Mouse (Mus musculus) olfactory bulb, adult 2 months (tissue): ENCODE measurements at regions not wholly inside any gene's neighbourhood (a gene's known extent, or its start where the extent isn't known, plus 50 kb on each side); places are given as distances from the start of the nearest gene placed in this dataset.
"Not testable (repeated sequence)": the region's sequence is repeated elsewhere in the genome, so short reads cannot be mapped to it uniquely, and the experiment has no call there.

Source experiments
- H3K27ac ChIP-seq: fragments of 200-500 bp; 2 replicates; pipeline ENCODE4 v1.5.1; 2012; ENCODE audit warnings: low read depth, low read length; ENCODE audit not compliant: insufficient read depth
- H3K4me1 ChIP-seq: fragments of 200-500 bp; 2 replicates; pipeline ENCODE4 v1.6.1; 2012; ENCODE audit warnings: low read length; ENCODE audit not compliant: control insufficient read depth, insufficient read depth
- H3K4me3 ChIP-seq: fragments of 200-500 bp; 2 replicates; pipeline ENCODE4 v1.5.1; 2012; ENCODE audit warnings: mild to moderate bottlenecking, low read depth, low read length, moderate library complexity; ENCODE audit not compliant: insufficient read depth
- CTCF ChIP-seq: fragments of 200-500 bp; IDR thresholded peaks from 2 replicates; pipeline ENCODE4 v1.5.1; 2012; ENCODE audit warnings: low read depth, mild to moderate bottlenecking, low read length, moderate library complexity; ENCODE audit not compliant: insufficient read depth
- POLR2A ChIP-seq: fragments of 200-500 bp; IDR thresholded peaks from 2 replicates; pipeline ENCODE4 v1.6.1; 2012; ENCODE audit warnings: mild to moderate bottlenecking, low read depth, low read length, moderate library complexity; ENCODE audit not compliant: insufficient read depth
- WGBS: fragments of 180-500 bp; shearing (Covaris S2); methylation state at CpG from one replicate; pipeline ENCODE4 v1.1.7; 2018; 5-methylcytosine and 5-hydroxymethylcytosine counted together

DNA sequence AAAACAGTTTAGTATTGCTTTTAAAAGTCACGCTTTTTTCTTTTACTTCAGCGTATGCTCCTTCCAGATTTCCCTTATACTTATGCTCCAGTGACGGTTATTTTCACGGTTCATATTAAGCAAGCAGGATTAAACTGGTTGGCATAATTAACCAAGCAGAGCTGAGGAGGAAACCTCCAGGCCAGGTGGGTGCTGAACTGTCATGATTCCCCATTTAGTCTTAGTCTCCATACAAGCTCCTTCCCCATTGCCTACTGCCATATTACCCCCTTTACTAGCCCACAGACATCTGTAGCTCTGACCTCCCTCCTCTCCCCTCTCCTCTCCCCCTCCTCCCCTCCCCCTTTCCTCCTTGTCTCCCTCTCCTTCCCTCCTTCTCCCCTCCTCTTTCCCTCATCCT lies 621.9 kb upstream of the Chrm3 start:
- WGBS = 76% methylated on average over 4 of the region's 4 CpGs
- Histone ChIP-seq H3K27ac (no peak overlapping the region), H3K4me3 (no peak overlapping the region), H3K4me1 (no peaks in the 10 kb centered on the region)
- TF ChIP-seq POLR2A (no peak), CTCF (no peak)

DNA sequence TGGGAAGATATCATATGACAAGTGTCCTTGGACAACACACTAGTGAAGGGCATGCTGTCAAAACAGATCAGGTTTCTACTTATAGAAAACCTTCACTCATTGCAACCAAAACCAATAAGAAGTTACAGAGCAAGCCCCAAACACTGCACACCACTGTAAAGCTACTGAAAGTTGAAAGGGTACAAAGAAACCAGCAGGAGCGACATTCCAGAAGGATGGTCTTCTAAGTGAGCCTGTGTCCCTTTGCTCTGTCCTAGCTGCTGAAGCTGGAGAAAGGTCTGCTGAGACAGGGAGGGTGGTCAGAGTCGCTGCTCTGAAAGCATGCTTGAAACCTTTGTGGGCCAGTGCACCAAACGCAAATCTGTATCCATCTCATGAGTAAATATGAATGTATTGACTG lies 611.3 kb upstream of the Chrm3 start:
- 84% methylated on average over 3 of the region's 3 CpGs for WGBS
- no peaks in the 10 kb centered on the region for H3K4me1 ChIP-seq
- H3K27ac ChIP-seq = no peak overlapping the region
- H3K4me3 ChIP-seq = no peak overlapping the region
- TF ChIP-seq POLR2A (no peak), CTCF (no peak)

DNA sequence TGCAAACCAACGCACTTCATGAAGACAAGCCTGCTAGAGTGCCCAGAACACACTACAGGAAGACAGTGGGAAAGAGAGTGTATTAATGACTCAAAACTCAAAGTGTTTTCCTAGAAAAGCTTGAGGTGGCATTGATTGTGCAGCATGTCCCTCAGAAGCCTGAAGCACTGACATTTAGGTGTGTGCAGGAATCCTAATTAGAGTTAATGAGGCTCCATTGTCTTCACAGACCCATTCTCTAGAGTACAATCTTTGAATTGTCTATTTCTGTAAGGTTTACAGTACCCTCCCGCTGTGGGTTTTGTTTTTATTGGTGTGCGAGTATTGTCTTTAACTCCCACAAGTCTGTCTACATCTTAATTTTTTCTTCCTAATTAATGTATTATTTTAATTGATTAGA lies 610.1 kb upstream of the Chrm3 start:
- H3K4me1 ChIP-seq = no peaks in the 10 kb centered on the region
- WGBS = 79% methylated on average over 3 of the region's 3 CpGs
- H3K4me3 ChIP-seq = no peak overlapping the region
- no peak for TF ChIP-seq CTCF
- TF ChIP-seq POLR2A = no peak
- H3K27ac ChIP-seq = no peak overlapping the region

DNA sequence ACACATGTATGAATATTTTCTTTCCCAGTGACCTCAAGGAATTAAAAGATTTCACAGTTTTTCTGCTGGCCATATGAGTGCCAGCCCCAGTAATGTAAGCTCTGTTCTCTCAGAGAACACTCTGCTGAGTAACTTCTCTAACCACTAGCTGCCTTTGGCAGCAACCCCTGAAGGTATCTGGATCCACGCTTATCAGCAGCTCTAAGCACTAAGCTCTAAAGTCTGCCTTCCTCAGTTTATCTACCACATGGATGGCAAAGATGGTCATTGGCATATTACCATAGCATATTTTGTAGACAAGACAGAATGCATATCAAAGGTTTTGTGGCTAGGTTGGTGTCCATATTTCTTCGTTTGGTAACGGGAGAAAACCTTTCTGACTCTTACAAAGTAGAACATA lies 592.3 kb upstream of the Chrm3 start:
- 95% methylated on average over 3 of the region's 3 CpGs for WGBS
- Histone ChIP-seq H3K27ac (no peak overlapping the region), H3K4me1 (no peaks in the 10 kb centered on the region), H3K4me3 (no peak overlapping the region)
- TF ChIP-seq POLR2A (no peak), CTCF (no peak)

DNA sequence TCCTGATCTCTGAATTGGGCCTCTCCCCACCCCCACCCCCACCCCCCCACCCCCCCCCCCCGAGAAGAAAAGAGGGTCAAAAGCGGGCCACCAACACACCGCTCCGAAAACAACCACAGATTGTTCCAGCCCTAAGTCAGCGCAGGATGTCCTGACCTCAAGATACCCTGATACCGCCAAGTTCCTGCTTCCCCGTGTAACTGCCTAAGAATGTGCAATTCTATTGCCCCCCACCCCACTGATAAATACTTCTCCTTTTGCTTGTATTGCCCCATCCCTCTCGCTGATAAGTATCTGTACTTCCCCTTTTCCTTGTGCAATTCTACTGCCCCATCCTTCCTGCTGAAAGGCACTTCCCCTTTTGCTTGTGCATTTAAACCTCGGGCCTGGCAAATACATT lies 590.0 kb upstream of the Chrm3 start:
- H3K4me3 ChIP-seq, H3K4me1 ChIP-seq, H3K27ac ChIP-seq: not testable (repeated sequence)
- WGBS = 85% methylated on average over 9 of the region's 9 CpGs

DNA sequence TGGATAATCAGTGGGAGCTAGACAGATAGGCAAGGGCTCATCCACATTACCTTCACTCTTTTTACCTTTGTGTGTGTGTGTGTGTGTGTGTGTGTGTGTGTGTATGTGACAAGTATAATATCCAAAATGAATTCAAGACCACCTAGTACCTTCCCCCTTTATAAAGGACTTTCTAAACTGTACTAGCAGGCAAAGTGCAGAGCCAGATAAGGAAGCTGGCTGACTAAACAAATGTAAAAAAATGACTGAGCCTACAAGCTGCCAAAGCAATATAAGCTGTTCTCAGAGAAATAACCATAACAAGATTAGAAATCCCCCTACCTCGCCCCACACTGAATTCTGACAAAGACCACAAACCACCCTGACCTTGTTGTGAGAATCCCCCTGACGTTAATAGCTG lies 586.8 kb upstream of the Chrm3 start:
- Histone ChIP-seq H3K4me3 (no peak overlapping the region), H3K27ac (no peak overlapping the region), H3K4me1 (no peaks in the 10 kb centered on the region)
- TF ChIP-seq POLR2A (no peak), CTCF (no peak)
- WGBS = 84% methylated on average over 2 of the region's 2 CpGs

DNA sequence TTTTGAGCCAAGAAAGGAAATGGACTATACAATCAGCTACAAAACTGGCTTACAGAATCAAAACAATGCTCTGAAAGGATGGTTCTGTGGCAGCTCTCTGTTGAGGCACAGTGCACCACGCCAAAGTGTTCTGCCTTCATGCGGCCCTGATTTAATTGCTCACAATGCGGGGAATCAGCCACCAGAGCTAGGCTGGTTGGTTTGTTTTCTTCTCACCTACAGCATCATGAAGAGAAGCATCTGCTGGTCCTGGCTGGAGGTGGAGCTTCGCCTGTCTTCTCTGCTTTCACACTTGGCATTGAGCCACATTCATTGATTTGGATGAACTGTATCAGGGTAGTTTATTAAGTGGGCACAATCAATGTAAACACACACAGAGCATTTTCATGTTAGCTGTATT lies 583.2 kb upstream of the Chrm3 start:
- Histone ChIP-seq H3K27ac (no peak overlapping the region), H3K4me3 (no peak overlapping the region), H3K4me1 (no peaks in the 10 kb centered on the region)
- TF ChIP-seq CTCF (no peak), POLR2A (no peak)
- 50% methylated on average over 4 of the region's 4 CpGs for WGBS

DNA sequence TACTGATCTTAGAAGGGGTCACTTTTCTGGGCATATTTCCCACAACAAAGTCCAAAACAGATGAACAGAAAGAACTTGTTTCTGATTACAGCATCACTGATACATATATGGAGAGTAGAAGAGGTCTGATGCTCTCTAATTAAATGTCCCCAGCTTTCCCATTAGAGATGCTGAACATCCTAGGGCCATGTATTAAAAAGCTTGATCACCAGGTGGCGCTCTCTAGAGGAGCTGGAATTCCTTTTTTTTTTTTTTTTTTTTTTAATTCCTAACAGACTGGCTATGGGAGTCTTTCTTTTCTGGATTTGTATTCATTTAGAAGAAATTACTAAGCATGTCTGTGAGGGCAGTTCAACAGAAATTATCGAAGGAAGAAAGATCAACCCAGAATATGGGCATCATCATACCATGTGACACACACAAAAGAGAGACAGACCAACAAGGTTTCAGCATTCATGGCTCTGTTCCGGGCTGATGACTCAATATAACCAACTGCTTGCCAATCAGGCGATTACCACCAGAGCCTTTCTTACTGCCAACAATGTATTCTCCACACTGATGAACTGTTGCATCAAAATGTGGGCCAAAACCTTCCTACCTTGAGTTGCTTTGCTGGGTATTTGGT lies 581.5 kb upstream of the Chrm3 start:
- Histone ChIP-seq H3K4me3 (no peak overlapping the region), H3K27ac (no peak overlapping the region), H3K4me1 (no peaks in the 10 kb centered on the region)
- WGBS = 33% methylated on average over 4 of the region's 4 CpGs
- TF ChIP-seq CTCF = no peak
- TF ChIP-seq POLR2A = no peak

DNA sequence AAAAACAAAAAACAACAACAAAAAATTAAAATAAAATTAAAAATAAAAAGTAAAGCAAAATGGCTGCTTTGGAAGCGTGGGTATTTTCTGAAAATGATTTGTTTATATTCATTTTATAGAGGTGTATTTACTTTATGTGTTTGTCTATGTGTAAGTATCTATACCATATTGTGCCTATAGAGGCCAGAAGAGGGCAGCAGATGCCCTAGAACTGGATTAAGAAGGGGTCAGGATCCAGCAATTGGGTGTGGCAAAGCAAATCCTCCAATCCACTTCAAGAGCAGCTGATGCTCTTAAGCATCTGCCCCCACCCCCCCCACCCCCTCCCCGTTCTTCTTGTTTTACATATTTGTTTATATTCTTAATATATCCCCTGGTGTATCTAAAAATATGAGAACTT lies 577.6 kb upstream of the Chrm3 start:
- Histone ChIP-seq H3K4me3 (no peak overlapping the region), H3K27ac (no peak overlapping the region), H3K4me1 (no peaks in the 10 kb centered on the region)
- 93% methylated on average over 2 of the region's 2 CpGs for WGBS
- TF ChIP-seq POLR2A (no peak), CTCF (no peak)

DNA sequence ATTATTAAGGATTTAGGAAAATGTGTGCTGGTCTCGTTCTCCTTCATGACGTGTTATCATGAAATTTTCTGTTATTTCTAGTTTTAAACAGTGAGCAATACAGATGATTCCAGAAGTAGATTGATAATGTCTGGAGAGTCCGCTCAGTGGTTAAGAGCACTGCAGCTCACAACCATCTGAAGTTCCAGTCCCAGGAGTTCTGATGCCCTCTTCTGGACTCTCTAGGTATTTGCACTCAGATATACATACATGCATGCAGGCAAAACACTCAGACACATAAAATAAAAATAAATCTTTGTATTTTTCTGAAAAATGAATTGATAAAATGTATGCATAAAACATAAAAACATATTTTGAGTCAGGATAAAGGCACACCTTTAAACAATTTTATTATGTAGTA lies 570.1 kb upstream of the Chrm3 start:
- no peak overlapping the region for H3K27ac ChIP-seq
- H3K4me3 ChIP-seq = no peak overlapping the region
- no peaks in the 10 kb centered on the region for H3K4me1 ChIP-seq
- TF ChIP-seq CTCF (no peak), POLR2A (no peak)
- WGBS = 97% methylated on average over 3 of the region's 3 CpGs
